Mouse (Mus musculus): ENCODE results near the gene Ptpn13. TPM values are rescaled to one million over a fixed set of nuclear protein-coding genes. Genes with fewer than 3 reads are reported as not detected.

Gene Ptpn13
- polyA plus RNA-seq, 1 experiment from 2014 or later = 4.1 TPM

GRCm38 (mm10) chr5:103603115-103603893, 178.3 kb downstream of the Ptpn13 start:
- Histone ChIP-seq H3K9me3 (ENCODE audit: control insufficient read depth, low read length) (no peaks in the 10 kb centered on the region), H3K9ac (replicated peaks; ENCODE audit: low read depth, low read length) (no peak overlapping the region), H3K27me3 (replicated peaks; ENCODE audit: control insufficient read depth, insufficient read depth, low read length) (no peaks in the 10 kb centered on the region), H3K4me2 (ENCODE audit: low read length) (no peak overlapping the region), H3K4me1 (replicated peaks; ENCODE audit: control insufficient read depth, insufficient read depth, low read length) (peaks cover 5% of the 10 kb centered on the region), H3K27ac (ENCODE audit: low read length) (no peak overlapping the region), H3K4me3 (replicated peaks; ENCODE audit: low read length) (no peak overlapping the region), H3K36me3 (ENCODE audit: control insufficient read depth, insufficient read depth) (no peaks in the 10 kb centered on the region)
- no peak for ATAC-seq
- WGBS = 28% methylated on average over 11 of the region's 11 CpGs

GRCm38 (mm10) chr5:103605707-103606106, 180.7 kb downstream of the Ptpn13 start:
- peaks cover 5% of the 10 kb centered on the region for H3K4me1 ChIP-seq (replicated peaks; ENCODE audit: control insufficient read depth, insufficient read depth, low read length)
- H3K9ac ChIP-seq (replicated peaks; ENCODE audit: low read depth, low read length) = no peak overlapping the region
- no peaks in the 10 kb centered on the region for H3K36me3 ChIP-seq (ENCODE audit: control insufficient read depth, insufficient read depth)
- H3K27me3 ChIP-seq (replicated peaks; ENCODE audit: control insufficient read depth, insufficient read depth, low read length) = no peaks in the 10 kb centered on the region
- no peaks in the 10 kb centered on the region for H3K9me3 ChIP-seq (ENCODE audit: control insufficient read depth, low read length)
- 81% methylated on average over 7 of the region's 7 CpGs for WGBS
- ATAC-seq = no peak
- H3K4me2 ChIP-seq (ENCODE audit: low read length) = no peak overlapping the region
- no peak overlapping the region for H3K27ac ChIP-seq (ENCODE audit: low read length)
- H3K4me3 ChIP-seq (replicated peaks; ENCODE audit: low read length) = no peak overlapping the region

- Histone ChIP-seq H3K4me3 (replicated peaks; ENCODE audit: low read length) (no peak overlapping the region), H3K4me2 (ENCODE audit: low read length) (no peak overlapping the region), H3K9me3 (ENCODE audit: control insufficient read depth, low read length) (no peaks in the 10 kb centered on the region), H3K27ac (ENCODE audit: low read length) (no peak overlapping the region), H3K4me1 (replicated peaks; ENCODE audit: control insufficient read depth, insufficient read depth, low read length) (no peaks in the 10 kb centered on the region), H3K36me3 (ENCODE audit: control insufficient read depth, insufficient read depth) (no peaks in the 10 kb centered on the region), H3K27me3 (replicated peaks; ENCODE audit: control insufficient read depth, insufficient read depth, low read length) (no peaks in the 10 kb centered on the region), H3K9ac (replicated peaks; ENCODE audit: low read depth, low read length) (no peak overlapping the region)
- 71% methylated on average over 5 of the region's 5 CpGs for WGBS
- no peak for ATAC-seq
Observed at GRCm38 (mm10) chr5:103610148-103610547, 185.2 kb downstream of the Ptpn13 start.

- Histone ChIP-seq H3K9me3 (ENCODE audit: control insufficient read depth, low read length) (no peaks in the 10 kb centered on the region), H3K4me1 (replicated peaks; ENCODE audit: control insufficient read depth, insufficient read depth, low read length) (no peaks in the 10 kb centered on the region), H3K4me3 (replicated peaks; ENCODE audit: low read length) (no peak overlapping the region), H3K27ac (ENCODE audit: low read length) (no peak overlapping the region), H3K4me2 (ENCODE audit: low read length) (no peak overlapping the region), H3K36me3 (ENCODE audit: control insufficient read depth, insufficient read depth) (no peaks in the 10 kb centered on the region), H3K9ac (replicated peaks; ENCODE audit: low read depth, low read length) (no peak overlapping the region), H3K27me3 (replicated peaks; ENCODE audit: control insufficient read depth, insufficient read depth, low read length) (no peaks in the 10 kb centered on the region)
- 87% methylated on average over 10 of the region's 10 CpGs for WGBS
- ATAC-seq = no peak
Observed at GRCm38 (mm10) chr5:103610856-103611472, 186.0 kb downstream of the Ptpn13 start.

- no peaks in the 10 kb centered on the region for H3K27me3 ChIP-seq (replicated peaks; ENCODE audit: control insufficient read depth, insufficient read depth, low read length)
- ATAC-seq = no peak
- H3K4me1 ChIP-seq (replicated peaks; ENCODE audit: control insufficient read depth, insufficient read depth, low read length) = no peaks in the 10 kb centered on the region
- no peak overlapping the region for H3K27ac ChIP-seq (ENCODE audit: low read length)
- H3K4me3 ChIP-seq (replicated peaks; ENCODE audit: low read length) = no peak overlapping the region
- H3K9ac ChIP-seq (replicated peaks; ENCODE audit: low read depth, low read length) = no peak overlapping the region
- 90% methylated on average over 7 of the region's 7 CpGs for WGBS
- H3K4me2 ChIP-seq (ENCODE audit: low read length) = no peak overlapping the region
- no peaks in the 10 kb centered on the region for H3K9me3 ChIP-seq (ENCODE audit: control insufficient read depth, low read length)
- H3K36me3 ChIP-seq (ENCODE audit: control insufficient read depth, insufficient read depth) = no peaks in the 10 kb centered on the region
Observed at GRCm38 (mm10) chr5:103612316-103612715, 187.3 kb downstream of the Ptpn13 start.

- Histone ChIP-seq H3K4me2 (ENCODE audit: low read length) (no peak overlapping the region), H3K27ac (ENCODE audit: low read length) (no peak overlapping the region), H3K9ac (replicated peaks; ENCODE audit: low read depth, low read length) (no peak overlapping the region), H3K27me3 (replicated peaks; ENCODE audit: control insufficient read depth, insufficient read depth, low read length) (no peaks in the 10 kb centered on the region), H3K36me3 (ENCODE audit: control insufficient read depth, insufficient read depth) (no peaks in the 10 kb centered on the region), H3K4me3 (replicated peaks; ENCODE audit: low read length) (no peak overlapping the region), H3K4me1 (replicated peaks; ENCODE audit: control insufficient read depth, insufficient read depth, low read length) (no peaks in the 10 kb centered on the region), H3K9me3 (ENCODE audit: control insufficient read depth, low read length) (no peaks in the 10 kb centered on the region)
- WGBS = 95% methylated on average over 7 of the region's 7 CpGs
- no peak for ATAC-seq
Observed at GRCm38 (mm10) chr5:103614356-103614755, 189.4 kb downstream of the Ptpn13 start.

- Histone ChIP-seq H3K9ac (replicated peaks; ENCODE audit: low read depth, low read length) (no peak overlapping the region), H3K4me2 (ENCODE audit: low read length) (no peak overlapping the region), H3K9me3 (ENCODE audit: control insufficient read depth, low read length) (no peaks in the 10 kb centered on the region), H3K4me3 (replicated peaks; ENCODE audit: low read length) (no peak overlapping the region), H3K4me1 (replicated peaks; ENCODE audit: control insufficient read depth, insufficient read depth, low read length) (no peaks in the 10 kb centered on the region), H3K27me3 (replicated peaks; ENCODE audit: control insufficient read depth, insufficient read depth, low read length) (no peaks in the 10 kb centered on the region), H3K36me3 (ENCODE audit: control insufficient read depth, insufficient read depth) (no peaks in the 10 kb centered on the region), H3K27ac (ENCODE audit: low read length) (no peak overlapping the region)
- 59% methylated on average over 9 of the region's 9 CpGs for WGBS
- no peak for ATAC-seq
Observed at GRCm38 (mm10) chr5:103617191-103617590, 192.2 kb downstream of the Ptpn13 start.

- WGBS = 76% methylated on average over 12 of the region's 12 CpGs
Observed at GRCm38 (mm10) chr5:103620301-103620973, 195.4 kb downstream of the Ptpn13 start.

GRCm38 (mm10) chr5:103622321-103622720, 197.3 kb downstream of the Ptpn13 start:
- Histone ChIP-seq H3K9ac (replicated peaks; ENCODE audit: low read depth, low read length) (no peak overlapping the region), H3K27ac (ENCODE audit: low read length) (no peak overlapping the region), H3K9me3 (ENCODE audit: control insufficient read depth, low read length) (no peaks in the 10 kb centered on the region), H3K4me3 (replicated peaks; ENCODE audit: low read length) (no peak overlapping the region), H3K4me2 (ENCODE audit: low read length) (no peak overlapping the region), H3K4me1 (replicated peaks; ENCODE audit: control insufficient read depth, insufficient read depth, low read length) (no peaks in the 10 kb centered on the region), H3K27me3 (replicated peaks; ENCODE audit: control insufficient read depth, insufficient read depth, low read length) (no peaks in the 10 kb centered on the region), H3K36me3 (ENCODE audit: control insufficient read depth, insufficient read depth) (no peaks in the 10 kb centered on the region)
- ATAC-seq = no peak
- WGBS = 56% methylated on average over 5 of the region's 5 CpGs

More at GRCm38 (mm10) chr5:103620301-103620973, 195.4 kb downstream of the Ptpn13 start:
- Histone ChIP-seq H3K27me3 (replicated peaks; ENCODE audit: control insufficient read depth, insufficient read depth, low read length) (no peaks in the 10 kb centered on the region), H3K4me3 (replicated peaks; ENCODE audit: low read length) (no peak overlapping the region), H3K9ac (replicated peaks; ENCODE audit: low read depth, low read length) (no peak overlapping the region), H3K4me1 (replicated peaks; ENCODE audit: control insufficient read depth, insufficient read depth, low read length) (no peaks in the 10 kb centered on the region), H3K27ac (ENCODE audit: low read length) (no peak overlapping the region), H3K9me3 (ENCODE audit: control insufficient read depth, low read length) (no peaks in the 10 kb centered on the region), H3K4me2 (ENCODE audit: low read length) (no peak overlapping the region), H3K36me3 (ENCODE audit: control insufficient read depth, insufficient read depth) (no peaks in the 10 kb centered on the region)
- ATAC-seq = no peak

Data from forebrain, embryonic 16.5 days (tissue).